Mouse (Mus musculus): ENCODE data around the gene Zbed4.
"Not testable (repeated sequence)": the region's sequence is repeated elsewhere in the genome, so short reads cannot be mapped to it uniquely, and the experiment has no call there.

Zbed4 gene

DNA sequence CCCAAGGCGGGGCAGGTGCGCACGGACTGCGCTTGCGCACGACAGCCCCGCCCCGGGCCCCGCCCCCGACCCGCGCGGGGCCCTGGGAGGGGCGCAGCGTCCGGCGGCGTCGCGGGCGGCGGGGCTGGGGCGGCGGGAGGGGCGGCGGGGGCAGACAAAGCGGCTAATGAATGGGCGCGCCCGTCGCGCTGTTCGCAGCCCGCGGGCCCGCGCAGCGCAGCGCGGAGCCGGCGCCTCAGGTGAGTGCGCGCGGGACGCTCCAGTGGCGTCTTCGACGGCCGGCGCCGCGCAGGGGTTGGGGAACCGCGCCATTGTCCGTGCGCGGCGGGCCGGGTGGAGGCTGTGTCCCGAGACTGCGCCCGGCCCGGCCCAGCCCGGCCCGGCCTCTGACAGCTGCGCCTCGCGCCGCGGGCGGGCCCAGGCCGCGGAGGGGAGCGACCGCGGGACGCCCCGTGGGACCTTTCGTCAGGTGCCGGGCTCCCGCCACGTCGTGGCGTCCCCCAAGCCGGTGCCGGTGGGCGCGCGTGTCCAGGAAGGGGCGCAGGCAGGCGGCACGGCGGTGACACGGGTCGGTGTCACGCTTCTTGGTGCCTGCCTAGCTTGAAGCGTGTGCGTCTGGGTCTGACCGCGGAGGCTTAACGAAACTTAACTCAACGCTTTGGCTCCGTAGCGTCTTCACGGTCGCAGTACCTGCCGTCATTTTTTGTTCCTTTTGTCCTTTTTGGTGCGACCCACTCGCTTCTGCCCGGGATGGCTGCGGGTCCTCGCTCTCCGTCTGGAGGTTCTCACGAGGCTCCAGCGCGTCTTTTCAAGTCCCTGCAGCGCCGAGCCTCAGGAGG, at the start of gene Zbed4:
Gene Zbed4, plus strand, starts transcription at position 97 of the 839 bp plus-strand sequence.
- no peak for DNase-seq (ENCODE audit: low read depth)

DNA sequence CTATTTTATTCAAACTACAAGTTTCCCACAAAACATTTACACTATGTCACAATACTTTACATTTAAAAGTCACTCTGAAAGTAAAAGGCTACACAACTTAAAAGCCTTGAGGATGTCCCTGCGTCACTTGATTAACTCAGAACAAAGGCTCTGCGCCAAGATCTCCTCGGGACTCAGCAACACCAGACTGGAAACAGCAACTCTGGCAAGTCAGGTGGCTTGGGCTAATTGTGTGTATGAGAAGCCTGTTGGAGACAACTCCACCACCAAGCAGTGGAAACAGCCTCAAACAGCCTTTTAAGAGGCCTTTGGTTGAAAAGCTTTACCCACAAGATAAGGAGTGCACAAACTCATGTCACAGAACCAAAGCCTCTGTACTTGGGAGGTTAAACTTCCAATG, 49.0 kb upstream of the Zbed4 start:
- DNase-seq (ENCODE audit: low read depth) = no peak

DNA sequence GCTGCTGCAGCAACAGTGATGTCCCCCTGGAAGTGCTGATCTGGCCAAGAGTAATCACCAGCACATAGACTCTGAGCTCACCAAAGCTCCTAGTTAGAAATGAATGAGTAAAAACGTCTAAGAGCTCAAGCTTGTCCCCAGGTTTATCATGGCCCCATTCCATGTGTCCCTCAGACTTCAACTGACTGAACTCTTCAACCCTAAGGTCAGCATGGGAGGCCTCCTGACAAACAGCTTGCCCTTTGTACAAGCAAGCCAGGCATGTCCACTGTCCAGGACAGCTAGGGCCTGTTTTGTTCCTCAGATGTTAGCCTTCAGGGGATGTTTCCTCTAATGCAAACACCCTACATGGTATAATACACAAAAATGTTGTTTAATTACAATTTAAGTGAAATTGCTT, 47.2 kb upstream of the Zbed4 start:
- no peak for DNase-seq (ENCODE audit: low read depth)

DNA sequence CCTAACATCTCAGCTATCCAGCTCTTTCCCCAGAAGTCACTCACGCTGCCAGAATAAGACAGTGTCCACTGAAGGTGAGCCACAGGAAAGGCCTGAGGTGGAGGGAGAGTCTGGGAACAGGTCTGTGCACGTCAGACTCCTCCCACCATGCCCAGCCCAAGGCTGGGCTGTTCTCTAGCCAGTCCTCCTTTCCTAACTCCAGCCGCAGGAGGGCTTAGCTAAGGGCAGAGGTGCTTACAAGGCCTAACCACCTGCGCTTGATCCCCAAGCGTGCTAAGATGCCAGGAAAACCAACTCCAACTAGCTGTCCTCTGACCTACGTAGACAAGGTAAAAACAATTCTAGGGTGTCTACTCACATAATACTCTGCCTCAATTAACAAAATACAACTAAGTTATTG, 45.1 kb upstream of the Zbed4 start:
- no peak for DNase-seq (ENCODE audit: low read depth)

DNA sequence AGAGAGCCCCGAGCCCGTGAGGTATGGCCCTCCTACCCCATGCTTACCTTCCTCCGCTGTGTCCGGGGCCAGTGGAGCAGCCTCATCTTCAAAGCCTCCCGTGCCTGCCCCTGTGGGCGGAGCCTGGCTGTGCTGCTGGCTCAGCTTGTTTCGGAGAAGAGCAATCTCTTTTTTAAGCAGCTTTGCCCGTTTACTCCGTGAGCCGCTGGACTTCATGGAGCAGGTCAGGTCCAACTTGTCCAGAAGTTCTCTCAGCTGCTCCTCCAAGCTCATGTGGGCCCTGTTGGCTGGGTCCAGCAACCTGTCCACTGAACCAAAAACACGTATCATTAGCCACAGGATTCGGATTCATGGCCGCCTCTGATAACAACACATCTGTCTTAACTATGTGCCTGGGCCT, 44.5 kb upstream of the Zbed4 start:
- not testable (repeated sequence) for DNase-seq (ENCODE audit: low read depth)

DNA sequence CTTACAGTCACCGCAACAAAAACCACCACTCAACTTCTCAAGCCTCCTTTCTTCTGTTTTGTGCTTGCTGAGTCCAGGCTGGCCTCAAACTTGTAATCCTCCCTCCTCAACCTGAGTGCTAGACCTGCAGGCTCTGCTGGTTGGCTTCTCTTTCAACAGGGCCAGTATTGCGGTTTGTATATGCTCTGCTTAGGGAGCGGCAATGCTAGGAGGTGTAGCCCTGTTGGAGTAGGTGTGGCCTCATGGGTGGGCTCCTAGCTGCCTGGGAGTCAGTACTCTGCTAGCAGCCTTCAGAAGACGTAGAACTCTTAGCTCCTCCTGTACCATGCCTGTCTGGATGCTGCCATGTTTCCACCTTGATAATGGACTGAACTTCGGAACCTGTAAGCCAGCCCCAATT, 43.3 kb upstream of the Zbed4 start:
- no peak for DNase-seq (ENCODE audit: low read depth)

DNA sequence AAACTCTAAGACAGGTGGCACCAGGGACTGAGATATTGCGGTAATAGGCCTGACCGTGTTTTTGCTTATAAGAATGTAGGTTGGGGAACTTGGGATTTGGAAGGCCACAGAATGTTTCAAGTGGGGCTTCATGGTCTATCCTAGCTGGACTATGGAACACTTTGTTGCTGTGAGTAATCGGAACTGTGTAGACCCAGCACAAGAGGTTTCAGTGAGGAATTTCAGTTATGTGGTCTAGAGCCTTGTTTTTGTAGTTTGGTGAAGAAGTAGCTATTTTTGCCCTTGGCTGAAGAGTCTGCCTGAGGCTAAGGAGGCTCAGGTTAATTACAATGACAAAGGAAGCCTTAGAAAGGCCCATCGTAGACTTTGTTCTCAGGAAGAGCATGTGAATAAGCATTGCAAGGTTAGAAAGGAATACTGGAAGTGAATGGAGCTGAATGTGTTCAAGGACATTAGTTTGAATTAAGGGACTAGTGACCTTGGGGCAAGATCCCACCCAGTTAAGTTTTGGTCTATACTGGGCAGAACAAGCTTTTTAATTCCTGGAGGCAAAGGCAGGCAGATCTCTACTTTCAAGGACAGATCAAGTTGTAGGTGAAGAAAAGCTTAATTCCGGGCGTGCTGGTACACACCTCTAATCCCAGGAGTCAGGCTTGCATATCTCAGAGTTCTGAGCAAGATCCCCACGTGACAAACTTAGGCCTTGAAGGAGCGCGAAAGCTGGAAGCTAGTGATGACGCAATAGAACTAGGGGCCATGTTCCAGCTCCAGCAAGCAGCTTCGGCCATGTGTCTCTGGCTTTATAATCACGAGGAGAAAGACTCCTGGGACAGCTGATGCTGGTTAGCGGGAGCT, 42.6 kb upstream of the Zbed4 start:
- DNase-seq (ENCODE audit: low read depth) = no peak

DNA sequence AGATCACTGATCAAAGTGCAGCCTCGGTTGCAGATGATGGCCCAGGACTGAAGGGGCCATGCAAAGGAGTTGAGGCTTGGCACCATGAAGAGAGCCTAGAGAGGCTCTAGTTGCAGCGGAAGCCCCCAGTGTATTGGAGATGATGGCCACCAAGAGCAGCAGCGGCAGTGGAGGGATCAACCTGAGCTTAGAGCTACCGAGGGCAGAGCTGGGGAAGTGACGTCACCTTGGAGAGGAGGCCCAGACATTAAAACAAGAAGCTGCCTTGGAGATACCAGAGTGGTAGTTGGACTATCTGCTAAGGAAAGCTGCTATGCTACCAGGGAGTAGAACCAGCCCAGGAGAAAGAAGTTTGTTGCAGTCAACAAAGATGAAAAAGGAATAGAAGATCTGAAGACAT, 41.6 kb upstream of the Zbed4 start:
- no peak for DNase-seq (ENCODE audit: low read depth)

DNA sequence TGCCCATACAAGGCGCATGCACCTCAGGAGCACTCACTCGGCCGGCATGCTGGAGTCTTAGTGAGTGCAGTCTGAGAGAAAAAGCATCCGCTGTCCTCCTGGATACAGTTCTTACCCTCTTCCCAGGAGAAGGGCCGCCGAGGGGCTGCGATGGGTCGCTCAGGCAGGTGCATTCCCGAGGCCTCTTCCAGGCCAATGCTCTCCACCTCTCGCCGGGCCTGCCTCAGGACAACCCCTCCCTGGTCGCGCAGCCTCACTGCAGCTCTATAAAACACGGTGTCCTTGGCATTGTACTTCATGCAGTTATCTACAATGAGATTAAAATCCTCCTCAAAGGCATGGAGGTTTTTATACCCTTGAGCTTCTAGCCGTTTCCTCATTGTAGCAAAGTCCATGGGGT, 39.0 kb upstream of the Zbed4 start:
- no peak for DNase-seq (ENCODE audit: low read depth)

DNA sequence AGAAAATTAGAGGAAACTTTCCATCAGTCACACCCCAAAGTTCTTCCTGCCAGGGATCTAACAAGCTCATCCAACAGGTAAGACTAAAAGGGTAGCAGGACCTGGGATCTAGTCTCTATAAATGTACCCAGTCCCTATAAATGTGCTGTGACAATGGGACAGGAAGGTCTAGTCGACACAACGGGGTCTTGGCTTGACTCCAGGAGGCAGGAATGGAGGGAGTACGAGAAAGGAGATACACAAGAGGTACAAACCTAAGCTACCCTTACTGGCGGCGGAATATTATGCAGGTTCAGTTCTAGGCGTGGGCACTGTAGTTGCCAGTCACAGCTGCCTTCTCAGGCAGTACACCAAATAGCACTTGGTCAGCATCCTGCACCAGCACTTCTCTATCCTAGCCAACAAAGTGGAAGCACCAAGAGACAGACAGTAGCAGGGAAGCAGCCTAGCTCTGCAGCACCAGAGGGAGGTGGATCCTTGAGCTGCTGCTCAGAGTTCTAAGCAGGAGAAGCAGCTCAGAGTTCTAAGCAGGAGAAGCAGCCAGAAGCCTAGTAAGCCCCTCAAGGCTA, 37.4 kb upstream of the Zbed4 start:
- no peak for DNase-seq (ENCODE audit: low read depth)

DNA sequence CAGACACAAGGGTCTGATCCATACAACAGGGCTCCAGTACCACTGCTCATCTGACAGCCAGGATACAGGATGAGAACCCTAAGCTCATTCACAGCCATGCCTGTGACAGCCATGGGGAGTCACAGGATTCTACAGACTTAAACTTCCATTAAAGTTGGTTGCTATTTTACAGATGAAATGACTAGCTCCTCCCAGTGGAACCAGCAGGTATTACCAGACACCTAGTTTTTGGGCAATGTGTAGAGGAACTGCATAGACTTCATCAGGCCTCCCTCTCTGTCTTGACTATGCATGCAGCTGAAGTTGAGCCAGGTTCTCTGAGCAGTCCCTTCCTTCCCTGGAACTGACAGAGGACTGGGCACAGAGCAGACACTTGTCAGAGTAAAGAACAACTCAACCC, 35.1 kb upstream of the Zbed4 start:
- no peak for DNase-seq (ENCODE audit: low read depth)

DNA sequence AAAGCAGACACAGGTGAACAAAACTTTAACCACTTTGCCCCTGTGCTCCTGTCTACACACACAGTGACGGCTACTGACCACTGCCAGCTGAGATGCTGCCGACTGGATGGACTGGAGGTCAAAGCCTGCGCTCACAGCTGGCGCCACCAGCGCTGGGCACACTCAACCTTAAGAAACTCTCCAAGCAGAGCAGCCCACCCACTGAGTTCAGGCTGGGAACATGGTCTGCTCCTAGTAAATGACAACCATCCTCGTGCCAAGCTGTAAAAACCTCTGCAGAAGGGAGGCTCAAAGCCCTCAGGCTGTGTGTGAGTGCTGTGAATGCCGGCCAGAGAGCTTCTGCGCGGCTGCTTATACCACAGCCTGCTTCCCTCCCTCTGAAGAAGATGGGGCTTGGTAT, 34.2 kb upstream of the Zbed4 start:
- DNase-seq (ENCODE audit: low read depth) = no peak

DNA sequence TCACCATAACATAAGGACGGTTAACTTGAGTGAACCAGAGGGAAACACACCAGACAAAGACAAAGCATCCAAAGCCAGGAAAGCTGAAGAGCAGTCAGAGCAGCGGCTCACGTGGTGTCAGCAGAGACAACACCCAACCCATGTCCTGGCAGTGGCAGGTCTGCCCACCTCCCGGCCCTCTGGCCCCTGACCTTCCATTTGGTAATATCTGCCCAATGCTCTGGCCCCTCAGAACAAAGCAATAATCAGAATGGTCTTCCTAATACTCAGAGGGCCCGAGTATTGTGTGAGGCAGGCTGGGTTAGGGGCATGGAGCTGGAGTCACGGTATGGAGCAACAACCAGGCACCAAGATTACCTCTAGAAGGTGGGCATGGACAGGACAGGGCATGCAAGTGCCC, 28.3 kb upstream of the Zbed4 start:
- no peak for DNase-seq (ENCODE audit: low read depth)

DNA sequence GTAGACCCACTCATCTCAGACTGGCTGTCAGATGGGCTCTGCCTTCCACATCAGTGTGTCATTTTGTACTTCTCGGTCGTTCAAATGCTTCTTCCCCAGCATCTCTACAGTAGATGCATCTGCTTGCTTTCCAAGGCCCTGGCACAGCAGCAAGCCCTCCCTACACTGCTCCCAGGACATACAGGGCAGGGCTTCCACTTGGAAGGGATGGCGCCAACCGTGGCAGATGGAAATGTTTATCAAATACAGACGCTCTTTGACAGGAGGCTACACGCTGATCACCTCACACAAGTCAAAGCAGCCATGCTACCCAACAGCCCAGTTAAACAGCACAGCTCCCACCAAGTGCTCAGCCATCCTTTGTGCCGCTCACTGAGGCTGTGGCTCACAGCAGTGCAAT, 27.1 kb upstream of the Zbed4 start:
- DNase-seq (ENCODE audit: low read depth) = no peak

DNA sequence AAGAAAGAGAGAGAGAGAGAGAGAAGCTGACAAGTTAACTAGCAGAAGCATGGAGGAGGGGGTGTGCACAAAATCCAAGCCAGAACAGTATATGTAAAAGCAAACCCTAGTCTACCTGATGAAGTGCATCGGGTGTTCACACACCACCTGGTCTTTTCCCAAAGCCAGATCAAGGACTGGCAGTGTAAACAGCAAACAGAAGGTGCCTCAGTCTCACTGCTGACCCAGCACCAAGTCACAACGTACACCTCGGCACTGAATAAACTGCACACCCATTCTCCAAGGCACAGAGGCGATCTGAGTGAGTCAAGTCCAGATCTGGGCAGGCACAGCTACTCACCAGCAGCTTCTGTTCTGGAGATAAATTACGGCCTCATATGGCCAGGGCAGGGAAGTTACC, 26.4 kb upstream of the Zbed4 start:
- no peak for DNase-seq (ENCODE audit: low read depth)

DNA sequence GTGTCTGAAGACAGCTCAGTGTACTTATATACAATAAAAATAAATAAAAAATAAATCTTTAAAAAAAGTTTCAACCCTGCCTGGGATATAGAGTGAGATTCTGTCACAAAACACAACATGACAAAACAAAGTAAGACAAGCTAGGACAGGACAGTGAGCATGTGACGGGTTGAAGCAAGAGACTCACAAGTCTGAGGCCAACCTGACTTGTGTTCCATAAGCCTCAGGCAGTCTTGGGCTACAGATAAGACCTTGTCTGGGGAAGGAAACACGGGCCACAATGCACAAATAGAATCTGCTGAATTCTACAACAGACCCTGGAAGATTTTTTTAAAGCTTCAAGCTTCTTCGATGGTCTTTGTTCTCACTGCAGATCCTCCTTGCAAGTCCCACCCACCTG, 24.3 kb upstream of the Zbed4 start:
- DNase-seq (ENCODE audit: low read depth) = no peak

DNA sequence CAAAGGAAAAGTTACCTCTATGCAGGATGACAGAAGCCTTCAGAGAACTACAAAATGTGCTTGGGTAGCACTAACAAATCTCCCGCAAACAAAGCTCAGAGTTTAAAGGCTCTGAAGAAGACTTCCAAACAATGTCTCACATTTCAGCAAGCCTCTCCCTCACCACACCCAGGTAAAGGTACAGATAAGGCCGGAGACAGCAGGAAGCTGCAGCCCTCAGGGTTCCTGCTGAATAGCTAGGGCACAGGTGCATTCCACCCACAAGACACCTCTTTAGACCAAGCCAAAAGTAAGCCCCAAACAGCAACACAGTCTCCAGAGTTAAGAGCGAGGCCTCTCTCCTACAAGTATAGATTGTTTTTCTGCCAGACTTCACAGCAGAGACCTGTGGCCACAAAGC, 20.7 kb upstream of the Zbed4 start:
- no peak for DNase-seq (ENCODE audit: low read depth)

DNA sequence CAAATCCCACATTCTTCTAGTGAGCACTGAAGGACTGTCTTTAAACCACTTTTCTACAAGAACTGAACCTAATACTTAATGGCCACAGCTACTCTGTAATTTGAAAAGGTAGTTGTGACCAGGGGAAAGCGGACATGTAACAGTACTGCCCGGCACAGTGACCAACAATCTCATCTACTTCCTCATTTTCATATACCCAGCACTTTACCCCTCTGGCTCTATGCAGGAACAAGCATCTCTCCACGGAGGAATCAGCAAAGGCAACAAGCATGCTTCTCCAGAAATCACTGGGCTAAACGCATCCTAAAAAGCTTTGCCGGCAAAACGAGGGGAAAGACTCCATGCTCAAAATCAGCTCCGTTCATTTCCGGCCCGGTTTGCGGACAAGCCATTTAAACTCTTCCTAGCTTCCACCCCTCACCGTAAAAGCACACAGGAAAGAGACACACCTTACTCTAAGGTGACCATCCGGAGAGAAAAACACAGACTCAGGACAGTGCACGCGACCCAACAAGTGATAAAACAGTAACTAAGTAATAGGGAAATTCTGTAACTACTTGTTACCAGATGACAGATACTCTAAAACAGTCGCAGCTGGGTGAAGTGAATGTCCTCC, 18.9 kb upstream of the Zbed4 start:
- no peak for DNase-seq (ENCODE audit: low read depth)

DNA sequence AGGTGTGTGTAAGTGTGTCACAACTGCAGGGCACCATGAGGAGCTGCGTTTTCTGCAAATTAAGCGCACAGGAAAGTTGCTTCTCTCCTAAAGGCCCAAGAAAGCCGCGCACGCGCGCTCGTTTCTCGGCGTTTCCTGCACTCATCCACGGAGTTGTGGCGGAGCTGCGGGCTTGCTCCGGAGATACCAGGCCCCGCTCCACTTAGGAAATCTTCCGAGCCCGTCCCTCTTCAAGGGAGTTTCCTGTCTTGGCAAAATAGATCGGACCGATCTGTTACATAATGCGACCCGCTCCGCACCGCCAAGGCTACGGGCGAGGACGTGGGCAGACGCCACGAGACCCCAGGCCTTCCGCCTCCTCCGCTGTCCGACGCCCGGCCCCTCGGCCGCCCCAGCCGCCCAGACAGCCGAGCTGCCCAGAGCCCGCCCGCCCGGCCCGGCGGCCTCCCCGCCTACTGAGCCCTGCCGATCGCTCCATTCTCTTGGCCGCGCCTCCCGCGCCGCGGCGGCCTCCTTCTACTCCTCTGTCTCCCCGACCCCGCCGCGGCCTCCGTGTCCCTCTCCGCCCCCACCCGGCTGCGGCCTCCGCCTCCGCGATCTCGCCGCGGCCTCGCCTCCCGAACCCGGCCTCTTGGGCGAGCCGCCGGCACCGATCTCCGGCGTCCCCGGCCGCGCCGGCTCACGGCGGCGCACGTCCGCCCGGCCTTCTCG, 18.3 kb upstream of the Zbed4 start:
- no peak for DNase-seq (ENCODE audit: low read depth)

DNA sequence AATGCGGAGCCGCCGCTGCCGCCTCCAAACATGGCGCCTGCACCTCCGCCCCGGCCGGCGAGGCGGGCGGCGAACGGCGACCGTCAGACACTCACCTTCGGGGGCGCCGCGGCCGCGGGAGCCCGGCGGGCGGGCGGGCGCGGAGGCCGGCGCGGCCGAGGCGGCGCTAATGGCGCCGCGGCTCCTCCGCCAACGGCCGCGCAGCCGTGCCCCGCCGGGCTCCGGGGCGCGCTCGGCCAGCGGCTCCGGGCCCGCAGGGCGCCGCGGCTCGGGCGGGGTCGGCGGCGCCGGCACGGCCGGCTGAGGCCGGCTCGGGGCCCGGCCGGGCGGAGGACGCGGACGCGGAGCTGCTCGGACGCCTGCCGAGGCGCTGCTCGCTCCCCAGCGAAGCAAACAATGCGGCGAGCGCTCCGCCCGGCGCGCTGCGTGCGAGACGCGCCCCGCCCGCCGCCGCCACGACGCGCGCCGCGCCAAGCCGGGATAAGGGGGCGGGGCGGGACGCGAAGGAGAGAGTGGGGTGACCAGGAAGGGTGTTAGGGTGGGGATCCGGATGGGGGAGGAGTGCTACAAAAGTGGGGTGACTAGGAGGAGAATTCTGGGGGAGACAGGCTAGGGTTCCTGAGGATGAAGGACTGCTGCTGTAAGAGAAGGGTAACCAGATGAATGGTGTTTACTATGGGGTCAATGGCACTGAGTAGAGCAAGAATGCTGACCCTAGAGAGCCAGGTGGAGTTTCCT, 17.5 kb upstream of the Zbed4 start, which contains the start of gene Brd1:
Gene Brd1, minus strand, starts transcription at position 400 of the 738 bp plus-strand sequence.
- DNase-seq (ENCODE audit: low read depth) = no peak

DNA sequence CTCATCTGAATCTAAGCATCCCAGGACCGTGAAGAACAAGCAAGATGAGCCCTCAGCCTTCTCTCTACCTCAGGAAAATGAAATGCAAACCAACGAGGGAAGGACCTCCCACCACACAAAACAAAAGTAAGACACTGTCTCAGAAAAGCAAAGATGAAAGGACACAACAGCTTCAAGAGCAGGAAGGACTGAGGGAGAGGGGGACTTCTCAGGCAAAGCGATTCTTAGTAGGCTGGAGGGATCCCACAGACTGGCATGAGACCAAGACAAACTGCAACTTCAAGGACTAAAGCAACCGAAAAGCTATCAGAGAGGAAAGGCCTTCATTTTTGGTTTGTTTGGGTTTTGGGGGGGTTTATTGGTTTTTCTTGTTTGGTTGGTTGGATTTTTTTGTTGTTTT, 15.3 kb upstream of the Zbed4 start:
- no peak for DNase-seq (ENCODE audit: low read depth)
